Mouse (Mus musculus) cerebellum, adult 2 months (tissue): ENCODE data around the gene Bhlhe40.

ENCODE experiments used
- CTCF ChIP-seq: fragments of 200-500 bp; IDR thresholded peaks from 2 replicates; pipeline ENCODE4 v1.5.1; 2011; ENCODE audit warnings: low read depth, mild to moderate bottlenecking, control low read depth, low read length, moderate library complexity, borderline replicate concordance; ENCODE audit not compliant: insufficient read depth
- POLR2A ChIP-seq: fragments of 200-500 bp; IDR thresholded peaks from 2 replicates; pipeline ENCODE4 v1.6.1; 2011; ENCODE audit warnings: low read length, control low read depth, borderline replicate concordance; ENCODE audit not compliant: insufficient read depth

- no peak for TF ChIP-seq CTCF
- no peak for TF ChIP-seq POLR2A
Observed at GRCm38 (mm10) chr6:108648072-108648471, 12.4 kb upstream of the Bhlhe40 start.
